Mouse (Mus musculus): Measurements from ENCODE around the gene Baiap2.

DNA sequence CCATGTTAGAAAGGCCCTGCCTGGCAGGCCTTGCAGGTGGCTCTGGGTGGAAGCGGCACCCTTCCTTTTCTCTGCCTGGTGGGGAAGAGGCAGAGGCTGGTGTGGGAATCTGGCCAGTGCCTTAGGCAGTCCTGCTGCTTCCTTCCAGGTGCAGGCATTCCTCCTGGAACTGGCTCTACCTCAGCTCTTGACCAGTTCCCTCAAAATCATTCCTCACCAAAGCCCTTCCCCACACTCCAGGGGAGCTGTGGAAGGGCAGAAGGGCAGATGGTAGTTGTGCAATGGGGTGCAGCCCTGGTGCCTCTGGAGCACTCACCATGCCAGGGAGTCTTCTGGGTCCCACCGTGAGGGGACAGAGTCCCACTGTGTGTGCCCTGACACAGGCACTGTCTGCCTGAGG lies 6.1 kb upstream of the Baiap2 start:
- no peak for TF ChIP-seq CTCF (IDR thresholded peaks at IDR 0.05; ENCODE audit: control insufficient read depth, insufficient read depth, insufficient replicate concordance, low read depth, low read length)
- TF ChIP-seq POLR2A (IDR thresholded peaks at IDR 0.05; ENCODE audit: control insufficient read depth, low read depth, low read length), result 0 out of 2 replicates have a peak, but pooled peaks have one; percentile 19

Measured in testis, adult 2 months (tissue).